Mouse (Mus musculus) liver, embryonic 14.5 days (tissue): Measurements from ENCODE around the gene Unc5a.

Source experiments
- CTCF ChIP-seq: IDR thresholded peaks from 2 replicates; pipeline ENCODE4 v1.5.1; 2016; ENCODE audit warnings: antibody characterized with exemption, low read depth, control low read depth
- EP300 ChIP-seq: IDR thresholded peaks from 2 replicates; pipeline ENCODE4 v1.6.1; 2016; ENCODE audit warnings: antibody characterized with exemption, low read depth

DNA sequence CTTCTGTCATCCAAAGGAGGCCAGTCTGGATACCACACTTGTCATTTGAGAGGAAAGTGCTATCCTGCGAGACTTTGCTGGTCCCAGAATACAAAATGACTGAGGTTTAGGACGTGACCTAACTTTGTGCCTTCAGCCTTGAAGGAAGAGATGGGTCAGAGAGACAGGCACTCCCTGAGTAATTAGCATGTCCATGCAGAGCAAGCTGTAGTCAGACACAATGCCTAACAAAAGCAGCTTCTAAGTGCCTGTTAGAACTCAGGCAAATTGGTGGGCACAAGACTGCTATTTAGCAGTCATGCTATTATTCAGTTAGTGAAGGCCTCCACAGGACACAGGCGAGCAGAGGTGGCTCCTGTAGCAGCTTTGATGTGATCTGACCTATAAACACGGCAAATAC, 73.0 kb downstream of the Unc5a start:
- TF ChIP-seq CTCF, result no peak
- TF ChIP-seq EP300, result no peak
